Mouse (Mus musculus) natural killer cell, adult 2 months (primary cell): ENCODE data around the gene Cd82.

Source experiments
- DNase-seq, 2 experiments: peaks; one replicate each; pipeline ENCODE4 v3.0.0; 2022; ENCODE audit warnings: low spot score in 2 of 2

Cd82 gene

DNA sequence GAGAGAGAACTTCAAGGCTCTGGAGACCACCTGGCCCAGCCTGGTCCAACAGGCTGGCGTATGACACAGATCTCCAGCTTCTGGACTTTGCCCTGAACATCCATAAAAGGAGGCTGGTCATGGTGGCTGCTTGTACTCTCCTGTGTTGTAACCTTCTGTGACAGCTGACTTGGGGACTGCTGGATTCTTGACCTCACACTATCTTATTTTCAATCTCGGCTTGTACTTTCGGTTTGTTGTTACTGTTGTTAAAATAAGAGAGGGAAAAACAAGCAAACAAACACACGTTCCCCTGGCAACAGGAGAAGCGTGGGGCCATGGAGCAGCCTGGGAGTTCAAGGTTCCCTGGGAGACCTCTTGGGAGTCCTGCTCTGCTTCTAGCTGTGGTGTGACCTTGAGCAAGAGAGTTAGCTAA is 17.7 kb downstream of the Cd82 start:
- no peak for DNase-seq

DNA sequence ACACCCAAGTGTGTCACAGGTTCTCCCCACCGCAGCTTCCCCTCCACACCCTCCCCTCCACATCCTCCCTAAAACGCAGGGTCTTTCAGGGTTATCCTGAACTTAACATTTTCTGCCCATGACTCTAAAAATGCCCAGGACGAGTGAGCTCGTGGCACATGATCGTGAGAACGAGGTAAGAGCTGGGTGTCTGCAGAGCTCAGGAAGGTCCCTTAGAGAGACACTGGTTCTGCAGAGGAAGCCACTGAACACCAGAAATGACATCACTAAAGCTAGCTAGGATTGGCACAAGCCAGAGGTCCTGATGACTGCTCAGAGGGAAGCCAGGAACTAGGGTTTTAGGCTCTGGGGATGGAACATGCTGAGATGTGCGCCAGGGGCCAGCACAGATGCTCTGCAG is 18.7 kb downstream of the Cd82 start:
- DNase-seq, result no peak

DNA sequence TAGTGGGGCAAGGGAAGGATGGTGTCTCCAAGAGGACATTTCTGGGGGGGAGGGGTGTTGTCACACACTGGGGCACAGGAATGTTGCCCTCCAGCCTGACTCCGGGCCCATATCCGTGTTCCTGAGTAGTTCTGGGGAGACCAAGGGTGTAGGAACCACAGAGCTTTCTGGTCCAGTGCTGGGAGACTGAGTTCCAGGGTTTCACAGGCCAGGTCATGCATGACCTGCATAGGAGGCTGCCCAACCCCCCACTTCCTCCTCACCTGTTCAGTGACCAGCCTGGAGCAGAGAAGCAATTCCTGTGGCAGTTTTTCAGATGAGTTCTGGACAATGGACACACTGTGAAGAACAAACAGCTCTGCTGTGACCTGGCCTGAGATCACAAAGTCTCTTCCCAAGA is 19.8 kb downstream of the Cd82 start:
- DNase-seq, result no peak

DNA sequence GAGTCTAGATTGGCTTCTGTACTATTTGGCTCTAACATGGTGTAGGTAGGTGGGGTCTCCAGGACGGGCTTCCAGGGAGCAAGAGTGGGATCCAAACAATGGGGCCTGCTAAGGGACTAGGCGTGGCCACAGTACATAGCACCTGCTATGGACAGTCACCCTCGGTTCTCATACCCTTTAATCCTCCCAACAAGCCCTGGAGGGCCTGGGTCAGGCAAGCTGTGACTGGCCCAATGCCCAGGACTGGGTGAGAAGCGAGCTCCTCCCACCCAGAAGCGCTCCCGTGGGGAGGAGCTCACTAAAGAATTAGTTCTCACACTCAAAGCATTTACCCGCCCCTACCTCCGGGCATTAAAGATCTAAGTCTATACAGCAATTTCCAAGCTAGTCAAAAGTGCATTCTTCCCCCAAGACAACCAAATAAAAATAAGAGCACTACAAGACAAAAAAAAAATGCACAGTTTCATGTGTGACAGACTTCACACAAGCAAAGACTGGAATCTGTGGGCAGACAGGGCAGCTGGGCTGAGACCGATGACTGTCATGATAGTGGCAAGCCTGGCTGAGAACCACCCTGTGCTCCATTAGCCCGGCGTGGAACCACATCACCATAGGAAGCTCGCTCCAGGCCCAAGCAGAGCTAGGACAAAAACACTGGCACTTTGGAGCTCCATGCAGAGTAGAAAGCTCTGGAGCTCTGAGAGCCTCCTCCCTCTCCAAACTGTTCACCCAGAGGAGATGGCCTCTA is 23.0 kb downstream of the Cd82 start:
- no peak for DNase-seq

DNA sequence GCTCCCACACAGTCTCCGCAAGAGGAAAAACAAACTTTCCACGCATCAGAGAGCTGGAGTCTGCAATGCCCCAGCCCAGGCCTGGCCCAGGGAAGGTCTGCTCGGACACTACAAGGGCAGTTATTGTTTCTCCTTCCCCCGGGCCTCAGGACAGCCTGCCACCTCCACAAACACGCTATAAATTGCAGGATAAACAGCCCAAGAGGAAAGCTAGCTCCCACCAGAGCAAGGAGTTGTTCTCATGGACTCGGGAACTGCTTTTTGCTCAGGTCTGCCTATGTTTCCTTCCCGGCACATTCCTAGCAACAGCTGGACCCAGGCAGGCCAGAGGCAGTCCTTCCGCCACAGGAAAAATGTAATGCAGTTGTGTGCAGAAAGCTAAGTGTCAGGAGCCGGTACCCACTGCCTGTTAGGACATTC is 23.6 kb downstream of the Cd82 start:
- DNase-seq, result no peak

DNA sequence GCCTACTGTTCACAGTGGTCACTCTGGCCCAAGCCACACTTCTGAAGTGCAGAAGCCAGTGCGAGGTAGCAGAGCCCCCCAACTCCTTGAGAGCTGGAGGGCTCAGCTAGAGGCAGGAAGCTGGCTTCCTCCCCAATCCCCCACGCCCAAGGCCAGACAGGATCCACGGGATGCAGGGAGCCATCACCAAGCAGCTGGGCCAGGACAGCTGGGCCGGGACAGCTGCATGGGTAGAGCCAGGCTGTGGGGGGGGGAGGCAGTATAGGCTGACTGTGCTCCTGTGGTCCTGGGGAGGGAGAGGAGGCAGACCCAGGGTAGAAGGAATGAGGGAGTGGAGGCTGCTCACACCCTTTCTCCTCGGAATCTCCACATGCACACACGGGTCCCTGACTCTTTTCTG is 24.6 kb downstream of the Cd82 start:
- DNase-seq, result no peak

DNA sequence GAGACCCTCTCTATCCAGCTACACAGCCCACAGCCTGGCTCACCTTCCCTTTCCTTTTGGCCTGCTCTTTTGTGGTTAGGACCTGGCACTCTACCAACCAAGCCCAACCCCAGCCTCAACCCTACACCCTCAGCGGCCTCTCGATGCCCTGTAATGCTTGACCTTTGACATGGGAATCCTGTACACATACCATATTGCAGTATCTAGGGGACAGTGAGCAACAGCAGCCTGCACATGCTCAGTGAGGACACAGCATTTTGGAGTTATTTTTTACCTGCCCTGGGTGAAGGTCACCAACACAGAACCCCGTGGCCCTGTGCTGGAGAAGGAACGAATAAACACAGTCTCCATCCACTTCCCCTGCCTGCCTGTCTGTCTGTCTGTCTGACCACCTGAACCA is 27.4 kb downstream of the Cd82 start:
- DNase-seq, result no peak

DNA sequence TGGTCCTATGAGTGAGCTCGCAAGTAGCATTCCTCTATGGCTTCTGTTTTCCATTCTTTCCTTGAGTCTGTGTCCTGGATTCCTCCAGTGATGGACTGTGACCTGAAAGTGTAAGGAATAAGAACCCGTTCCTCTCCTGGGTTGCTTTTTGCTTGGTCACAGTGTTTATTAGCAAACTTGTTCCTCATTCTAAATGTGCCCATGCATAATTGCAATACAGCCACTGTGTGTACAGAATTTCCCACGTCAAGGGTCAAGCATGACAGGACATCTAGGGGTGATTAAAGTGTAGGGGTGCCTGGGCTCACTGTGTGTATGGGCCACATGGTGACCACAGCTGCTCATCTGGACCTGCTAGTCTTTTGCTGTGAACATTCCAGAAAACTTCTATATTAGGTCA is 28.0 kb downstream of the Cd82 start:
- no peak for DNase-seq

DNA sequence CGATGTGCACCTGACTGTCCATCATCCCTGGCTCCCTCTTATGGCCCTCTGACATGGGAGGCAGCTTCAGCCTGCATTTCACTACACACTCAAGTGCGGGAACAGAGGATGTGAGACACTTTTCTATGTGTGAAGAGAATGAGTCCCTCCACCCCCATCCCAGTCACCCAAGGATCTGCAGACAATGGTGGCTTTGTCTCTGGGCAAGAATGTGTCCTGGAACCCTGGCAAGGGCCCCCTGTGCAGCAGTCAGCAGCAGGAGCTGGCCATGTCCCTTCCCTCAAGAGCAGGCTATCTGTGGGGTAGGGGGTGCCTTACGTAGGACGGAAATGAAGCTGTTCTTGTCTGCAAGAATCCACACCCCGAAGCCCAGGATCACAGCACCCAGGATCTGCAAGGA is 29.4 kb downstream of the Cd82 start:
- no peak for DNase-seq

DNA sequence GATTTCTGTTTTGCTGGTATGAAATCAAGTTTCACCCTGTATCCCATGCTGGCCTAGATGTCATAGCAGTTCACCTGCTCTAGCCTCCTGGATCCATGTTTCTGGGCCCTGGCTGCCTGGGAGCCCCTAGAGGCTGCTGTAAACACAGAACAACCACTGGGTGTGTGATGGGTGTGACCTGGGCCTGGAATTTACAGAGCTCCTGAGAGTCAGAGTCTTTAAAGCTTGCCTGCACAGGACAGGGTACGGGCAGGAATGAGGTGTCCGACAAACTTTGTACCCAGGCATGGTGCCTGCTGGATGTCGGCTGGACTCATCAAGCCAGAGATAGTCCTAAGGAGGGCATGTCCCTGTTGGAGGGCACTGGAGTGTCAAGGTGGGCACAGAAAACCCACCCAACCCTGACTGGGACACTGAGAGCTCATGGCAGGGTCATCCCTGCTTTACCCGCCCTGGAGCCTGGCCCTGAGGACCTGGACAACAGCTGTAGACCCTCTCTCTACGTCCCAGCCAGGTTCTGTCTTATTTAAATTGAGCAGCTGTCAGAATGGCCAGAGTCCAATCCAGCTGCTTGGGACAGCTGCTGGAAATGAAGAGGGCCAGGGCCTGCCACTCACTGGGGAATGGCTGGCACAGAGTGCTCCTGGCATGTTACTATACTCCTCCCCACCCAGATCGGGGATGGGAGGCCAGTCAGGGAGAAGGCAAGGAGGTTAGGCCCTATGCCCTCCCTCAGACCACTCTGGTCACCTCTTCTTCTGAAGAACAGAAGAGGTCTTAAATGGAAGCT is 30.1 kb downstream of the Cd82 start:
- no peak for DNase-seq

DNA sequence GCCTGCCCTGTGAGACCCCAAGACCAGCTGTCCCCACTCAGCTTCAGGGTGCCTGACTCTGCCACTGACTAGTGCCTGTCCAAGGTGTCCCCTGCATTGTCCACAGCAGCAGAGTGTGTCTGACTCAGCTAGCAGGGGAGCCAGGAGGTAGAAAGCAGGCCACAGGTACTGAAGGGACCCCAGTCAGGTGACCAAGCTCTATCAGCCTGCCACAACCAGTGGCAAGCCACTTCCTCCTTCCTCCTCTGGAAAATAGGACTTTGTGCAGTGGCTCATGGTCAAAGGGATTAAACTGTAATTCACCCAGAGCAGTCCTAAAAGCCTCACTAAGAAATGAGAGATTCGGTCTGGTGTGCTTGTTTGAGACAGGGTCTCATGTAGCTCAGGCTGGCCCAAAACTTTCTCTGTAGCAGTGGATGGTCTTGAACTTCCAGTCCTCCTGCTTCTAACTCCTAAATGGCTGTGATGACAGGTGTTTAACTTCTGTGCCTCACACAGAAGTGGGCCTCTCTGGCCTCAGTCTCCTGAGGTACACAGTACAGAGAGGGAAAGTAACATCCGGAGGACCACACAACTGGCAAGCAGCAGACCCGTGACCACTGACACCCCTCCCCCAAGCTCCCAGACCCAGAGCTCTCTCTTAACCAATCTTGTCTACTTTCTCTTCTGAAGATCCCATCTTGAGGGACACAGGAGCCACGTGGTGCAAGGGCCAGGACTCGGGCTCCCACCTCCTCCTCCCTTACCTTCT is 31.2 kb downstream of the Cd82 start:
- DNase-seq, result no peak

DNA sequence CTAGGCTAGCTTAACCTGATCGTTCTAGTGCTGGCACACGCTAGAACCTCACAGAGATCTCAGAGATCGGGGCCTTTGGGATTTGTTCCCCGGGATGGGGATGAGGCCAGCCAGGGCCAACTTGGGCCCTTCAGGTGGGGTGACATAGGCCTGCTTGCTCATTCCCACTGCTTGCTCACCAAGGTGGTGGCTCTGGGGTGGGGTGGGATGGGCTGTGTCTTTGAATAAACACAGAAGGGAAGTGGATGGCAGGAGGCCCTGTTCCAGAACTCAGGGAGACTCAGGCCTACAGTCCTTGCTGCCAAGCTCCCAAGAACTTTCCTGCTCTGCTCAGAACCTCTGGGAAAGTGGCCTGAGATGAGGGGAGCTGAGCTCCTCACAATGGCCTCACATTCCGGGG is 31.9 kb downstream of the Cd82 start:
- no peak for DNase-seq

DNA sequence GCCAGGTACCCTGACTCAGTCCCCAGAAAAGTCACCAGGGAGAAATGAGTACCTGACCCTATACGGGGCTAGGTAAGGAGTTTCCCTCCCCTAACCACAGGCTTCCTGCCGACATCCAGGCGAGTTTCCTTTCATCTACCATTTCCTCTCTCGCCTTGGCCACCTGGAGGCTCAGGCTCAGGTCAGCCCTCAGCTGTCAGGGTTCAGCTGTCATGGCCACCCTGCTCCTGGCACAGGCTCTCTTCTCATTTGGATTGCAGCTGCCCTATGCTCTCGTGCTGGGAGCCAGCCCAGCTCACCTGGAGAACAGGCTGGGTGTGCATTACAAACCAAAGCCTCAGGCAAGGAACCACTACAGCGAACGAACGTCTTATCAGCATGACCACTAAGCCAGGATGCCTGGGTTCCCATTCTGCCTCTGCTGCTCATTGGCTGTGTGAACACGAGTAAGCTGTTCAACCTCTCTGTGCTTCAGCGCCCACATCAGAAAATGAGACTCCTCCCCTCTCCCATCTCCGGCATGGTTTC is 34.9 kb downstream of the Cd82 start:
- peak; percentile 45 for DNase-seq

DNA sequence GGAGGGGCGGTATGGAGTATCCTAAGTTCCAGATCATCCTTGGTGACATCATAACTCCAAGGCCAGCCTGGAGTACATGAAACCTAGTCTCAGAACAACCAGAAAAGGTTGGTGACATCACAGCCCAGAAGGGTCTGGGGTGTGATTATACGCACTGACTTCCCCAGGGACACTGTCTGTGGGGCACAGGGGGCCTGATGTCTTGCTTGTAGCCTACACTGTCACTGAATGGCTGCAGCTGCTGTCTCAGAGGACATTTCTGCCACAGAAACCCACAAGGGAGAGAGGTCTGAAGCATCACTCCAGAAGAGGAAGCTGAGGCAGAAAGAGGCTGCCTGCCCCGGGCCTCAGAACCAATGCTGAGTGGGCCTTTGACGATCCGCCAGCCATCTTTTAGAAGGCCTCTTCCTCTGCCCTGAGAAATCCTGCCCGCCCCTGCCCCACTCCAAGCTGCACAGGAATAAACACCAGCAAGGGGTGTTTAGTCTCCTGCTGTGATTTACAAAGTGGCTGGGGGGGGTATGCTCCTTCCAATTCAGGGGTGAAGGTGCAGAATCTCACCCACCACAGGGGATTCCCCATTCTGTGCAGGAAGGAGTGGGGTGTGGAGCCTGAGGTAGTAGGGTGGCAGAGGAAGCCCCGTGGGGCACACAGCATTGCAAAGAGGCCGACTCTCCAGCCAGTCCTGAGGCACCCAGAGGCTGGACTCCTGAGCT is 35.8 kb downstream of the Cd82 start:
- peak; percentile 67 to 71 for DNase-seq

DNA sequence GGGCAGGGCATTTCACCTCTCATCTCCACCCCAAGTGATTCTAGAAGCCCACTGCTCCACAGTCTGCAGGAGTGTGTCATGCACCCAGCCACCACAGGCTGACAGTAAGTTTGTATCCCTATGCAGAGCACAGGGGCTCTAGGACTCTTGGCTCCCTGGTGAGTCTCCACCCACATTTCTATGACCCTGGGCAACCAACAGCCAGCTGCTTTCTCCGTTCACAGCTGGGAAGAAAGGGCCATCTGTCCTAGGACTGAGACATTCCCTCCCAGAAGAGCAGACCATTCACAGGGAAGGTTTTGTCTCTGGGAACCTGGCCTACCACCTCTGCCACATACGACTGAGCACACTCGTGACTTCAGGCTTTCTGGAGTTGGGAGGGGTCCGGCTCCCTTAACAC is 37.1 kb downstream of the Cd82 start:
- no peak for DNase-seq

DNA sequence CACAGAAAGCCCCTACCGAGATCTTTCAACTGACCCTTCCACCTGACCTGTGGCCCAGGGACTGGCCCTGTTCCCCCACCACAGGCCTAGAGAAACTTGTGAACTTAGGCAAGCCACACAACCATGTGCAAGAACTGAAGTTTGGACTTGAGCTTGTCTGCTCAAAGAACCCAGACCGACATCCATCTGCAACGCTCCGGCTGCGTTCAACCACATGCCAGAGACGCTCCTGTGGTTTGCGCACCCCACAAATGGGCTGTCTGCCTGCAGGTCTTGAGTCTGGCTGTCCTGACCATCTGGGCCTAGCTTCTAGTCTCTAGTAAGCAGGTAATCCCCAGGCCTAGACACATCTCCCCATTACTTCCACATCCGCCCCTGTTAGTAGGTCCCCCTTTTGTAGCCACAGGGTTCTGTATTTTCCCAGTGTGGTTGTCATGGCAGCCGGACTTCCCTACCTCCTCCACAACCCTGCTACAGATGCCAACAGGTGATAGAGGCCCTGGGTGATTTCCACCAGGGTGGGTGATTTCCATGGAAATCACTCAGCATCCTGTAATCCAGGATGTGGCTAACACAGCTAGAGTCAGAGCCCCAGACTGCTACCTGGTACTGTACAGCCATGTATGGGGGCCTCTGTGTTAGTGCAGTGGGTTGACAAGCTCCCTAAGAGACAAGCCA is 38.5 kb downstream of the Cd82 start:
- DNase-seq, result peak; percentile 76 to 87

DNA sequence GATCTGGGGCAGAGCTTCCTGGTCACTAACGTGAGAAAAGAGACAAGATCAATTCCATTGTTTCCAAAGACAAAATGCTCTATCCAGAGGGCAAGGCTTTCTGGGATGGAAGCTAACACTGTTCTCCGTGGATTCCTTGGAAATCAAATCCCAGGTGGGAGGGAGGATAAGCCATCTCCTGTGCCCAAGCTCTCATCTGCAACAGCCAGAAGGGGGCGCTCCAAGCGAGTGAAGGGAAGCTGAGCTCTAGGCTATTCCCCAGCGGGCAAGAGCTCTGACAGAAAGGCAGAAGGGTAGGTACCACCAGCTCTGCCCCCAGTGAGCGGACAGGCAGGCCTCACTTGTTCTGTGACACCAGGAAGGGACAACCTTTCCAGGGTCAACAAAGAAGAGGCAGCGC is 41.6 kb downstream of the Cd82 start:
- peak; percentile 60 to 78 for DNase-seq

DNA sequence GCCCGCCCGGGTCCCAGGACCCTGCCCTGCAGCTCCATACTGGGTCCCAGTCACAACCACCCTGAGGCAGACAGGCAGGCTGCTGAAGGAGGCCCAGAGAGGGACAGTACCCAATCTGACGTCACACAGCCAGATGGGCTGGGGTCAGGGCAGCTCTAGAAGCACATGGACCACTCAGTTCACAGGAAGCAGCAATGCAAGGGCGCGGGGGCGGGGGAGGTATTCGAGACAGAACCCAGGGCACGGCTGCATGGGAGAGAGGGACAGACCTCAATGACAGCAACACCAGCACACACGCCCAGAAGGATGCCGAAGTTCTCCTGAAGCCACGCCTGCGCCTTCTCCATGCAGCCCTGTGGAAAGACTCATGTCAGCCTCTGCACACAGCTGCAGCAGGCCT is 43.0 kb downstream of the Cd82 start:
- DNase-seq, result no peak

DNA sequence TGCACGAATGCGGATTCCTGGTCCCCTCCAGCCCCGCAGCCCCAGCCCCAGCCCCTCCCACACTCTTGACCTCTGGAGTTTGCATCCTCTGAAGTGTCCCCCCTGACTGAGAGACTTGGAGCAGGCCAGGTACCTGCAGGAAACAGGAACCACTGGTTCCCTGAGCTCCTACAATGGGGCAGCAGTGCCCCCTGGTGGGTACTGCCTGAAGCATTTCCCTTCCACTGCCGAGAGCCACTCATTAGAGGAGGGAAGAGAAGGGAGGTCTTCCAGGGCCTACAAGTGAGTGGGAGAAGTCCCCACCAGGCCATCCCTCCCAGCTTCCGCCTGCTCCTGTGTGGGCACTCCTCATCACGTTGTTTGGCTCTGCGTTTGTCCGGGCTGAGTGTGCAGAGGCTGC is 44.5 kb downstream of the Cd82 start:
- peak; percentile 26 to 61 for DNase-seq

DNA sequence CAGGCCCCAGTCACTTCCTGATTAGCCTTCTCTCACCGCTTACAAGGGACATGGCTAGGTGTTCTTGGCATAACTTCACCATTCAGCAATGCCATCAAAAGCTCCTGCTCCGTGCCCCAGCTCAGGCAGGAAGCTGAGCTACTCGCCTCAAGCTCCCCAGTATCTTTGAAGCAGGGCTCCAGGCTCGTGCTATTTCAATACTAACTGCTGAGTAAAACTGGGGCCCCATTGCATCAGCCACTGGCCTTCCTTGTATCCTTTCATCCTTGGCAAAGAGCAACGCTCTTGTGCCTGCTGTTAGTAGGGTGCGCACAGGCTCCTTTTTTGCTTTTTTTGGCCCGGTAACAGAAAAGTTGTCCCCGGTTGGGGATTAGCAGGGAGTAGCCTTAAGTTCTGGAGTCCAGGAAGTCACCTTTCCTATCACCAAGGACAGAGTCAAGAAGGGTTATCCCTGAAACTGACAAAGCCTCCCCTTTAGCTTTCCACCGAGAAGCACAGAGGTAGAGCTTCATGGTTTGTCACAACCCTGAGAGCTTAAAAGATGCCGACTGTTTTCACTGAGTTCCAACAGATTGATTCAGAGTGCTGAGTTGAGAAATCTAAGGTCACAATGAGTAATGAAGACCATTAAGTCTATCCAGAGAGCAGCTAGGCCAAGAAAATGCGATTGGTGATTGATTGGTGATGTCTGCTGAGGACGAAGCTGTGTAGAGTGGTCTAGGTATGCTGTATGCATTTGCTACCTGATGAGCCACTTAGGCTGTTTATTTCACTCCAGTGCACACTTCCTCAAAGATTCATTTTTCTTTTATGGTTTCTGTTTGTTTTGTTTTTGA is 45.8 kb downstream of the Cd82 start:
- DNase-seq, result no peak
